Comparison of ENCODE assay signal across 8 mouse cellular contexts in genomic region chr9:8042338-8043043, GRCm38 (mm10). TPM values are rescaled to one million over a fixed set of nuclear protein-coding genes. Genes with fewer than 3 reads are reported as not detected.
DNase-seq lines count a peak whose midpoint lies in the region; ATAC-seq and TF ChIP-seq lines count a peak whose summit lies in the region.

TSS of gene Cfap300 (minus strand) at chr9:8042823.

- no peaks in the 10 kb centered on the region for H3K79me2 ChIP-seq in myocyte (ENCODE audit: control insufficient read depth, insufficient read depth)

- ATAC-seq in heart, embryonic 12.5 days (ENCODE audit: insufficient number of reproducible peaks, low FRiP score): peak; percentile 96
- ATAC-seq in kidney, embryonic 16.5 days (ENCODE audit: low FRiP score, low TSS enrichment): peak; percentile 98

- H3K9me3 ChIP-seq in heart, embryonic 12.5 days (replicated peaks): no peaks in the 10 kb centered on the region
- H3K9me3 ChIP-seq in kidney, embryonic 16.5 days (ENCODE audit: low read length): no peaks in the 10 kb centered on the region

- H3ac ChIP-seq in myocyte (ENCODE audit: control insufficient read depth, insufficient read length): peak within 1 kb of the TSS; percentile 51

- no peaks in the 10 kb centered on the region for H3K27me3 ChIP-seq in heart, embryonic 12.5 days (replicated peaks)
- H3K27me3 ChIP-seq in kidney, embryonic 16.5 days (ENCODE audit: insufficient read depth, low read length): no peaks in the 10 kb centered on the region
- H3K27me3 ChIP-seq in myocyte (ENCODE audit: control insufficient read depth, insufficient read depth, insufficient read length): no peaks in the 10 kb centered on the region

- peak within 1 kb of the TSS; percentile 75 for H3K9ac ChIP-seq in heart, embryonic 12.5 days
- peak within 1 kb of the TSS; percentile 76 for H3K9ac ChIP-seq in kidney, embryonic 16.5 days (replicated peaks; ENCODE audit: low read length)

- no peaks in the 10 kb centered on the region for H3K36me3 ChIP-seq in heart, embryonic 12.5 days
- H3K36me3 ChIP-seq in kidney, embryonic 16.5 days (ENCODE audit: insufficient read depth, low read length): no peaks in the 10 kb centered on the region
- H3K36me3 ChIP-seq in myocyte (ENCODE audit: control insufficient read depth, insufficient read depth): no peaks in the 10 kb centered on the region

- peak; percentile 91 for DNase-seq in CD4-positive helper T cell, adult 2 months (ENCODE audit: low read depth, low spot score)
- peak; percentile 65 for DNase-seq in c-Kit-negative CD71-positive TER-119-positive erythroid progenitor cells, embryonic 14.5 days (ENCODE audit: low read depth, low spot score)
- DNase-seq in fat pad, adult 2 months (ENCODE audit: extremely low read depth, low read depth, low spot score): peak; percentile 46
- peak; percentile 93 for DNase-seq in liver
- DNase-seq in spleen, postnatal 4 days (ENCODE audit: low spot score in 2 of 2): peak; percentile 80 to 88

- peak; percentile 52 for TF ChIP-seq POLR2A in myocyte (IDR thresholded peaks at IDR 0.05; ENCODE audit: insufficient read length, low read depth)

- WGBS in heart, embryonic 12.5 days: under 1% methylated on average over 39 of the region's 39 CpGs
- WGBS in kidney, embryonic 16.5 days: under 1% methylated on average over 39 of the region's 39 CpGs

- H3K27ac ChIP-seq in heart, embryonic 12.5 days (ENCODE audit: poor library complexity, severe bottlenecking): peak within 1 kb of the TSS; percentile 74
- H3K27ac ChIP-seq in kidney, embryonic 16.5 days (ENCODE audit: low read length): peak within 1 kb of the TSS; percentile 66

- H3K4me1 ChIP-seq in heart, embryonic 12.5 days (replicated peaks): peaks cover 4% of the 10 kb centered on the region
- H3K4me1 ChIP-seq in kidney, embryonic 16.5 days (ENCODE audit: insufficient read depth, low read length): peaks cover 8% of the 10 kb centered on the region

- H3K4me3 ChIP-seq in heart, embryonic 12.5 days: peak within 1 kb of the TSS; percentile 74
- peak within 1 kb of the TSS; percentile 86 for H3K4me3 ChIP-seq in kidney, embryonic 16.5 days (ENCODE audit: low read length)
- H3K4me3 ChIP-seq in myocyte: peak within 1 kb of the TSS; percentile 25

- H3K4me2 ChIP-seq in heart, embryonic 12.5 days: peak within 1 kb of the TSS; percentile 76
- H3K4me2 ChIP-seq in kidney, embryonic 16.5 days (replicated peaks; ENCODE audit: low read depth, low read length): peak within 1 kb of the TSS; percentile 59
- peak within 1 kb of the TSS; percentile 69 for H3K4me2 ChIP-seq in myocyte (ENCODE audit: low read depth)

TF ChIP-seq in myocyte, 11 proteins besides CTCF, POLR2A, EP300 and RAD21:
- no peak for TF ChIP-seq MYOD1 (IDR thresholded peaks at IDR 0.05; ENCODE audit: control insufficient read depth in 1 of 3, insufficient read length in 2 of 3, low read depth in 2 of 3)
- no peak for TF ChIP-seq MYOG (IDR thresholded peaks at IDR 0.05; ENCODE audit: control insufficient read depth in 1 of 3, insufficient read depth in 1 of 3, insufficient read length in 2 of 3, low read depth in 2 of 3)
- no peak for TF ChIP-seq POLR2AphosphoS2 (IDR thresholded peaks at IDR 0.05; ENCODE audit: insufficient read length, low read depth)
- no peak for TF ChIP-seq USF1 (IDR thresholded peaks at IDR 0.05; ENCODE audit: low read depth)
- no peak for TF ChIP-seq TCF3 (IDR thresholded peaks at IDR 0.05; ENCODE audit: insufficient read length, low read depth)
- no peak for TF ChIP-seq E2F4 (IDR thresholded peaks at IDR 0.05; ENCODE audit: insufficient read depth)
- TF ChIP-seq REST (IDR thresholded peaks at IDR 0.05; ENCODE audit: insufficient read depth, insufficient read length): no peak
- no peak for TF ChIP-seq TCF12 (IDR thresholded peaks at IDR 0.05; ENCODE audit: insufficient read depth, poor library complexity, severe bottlenecking)
- no peak for TF ChIP-seq SRF (IDR thresholded peaks at IDR 0.05; ENCODE audit: control insufficient read depth, insufficient read length, low read depth)
- no peak for TF ChIP-seq CEBPB (IDR thresholded peaks at IDR 0.05; ENCODE audit: insufficient read depth, poor library complexity, severe bottlenecking)
- TF ChIP-seq MAX (IDR thresholded peaks at IDR 0.05; ENCODE audit: low read depth): no peak
TF ChIP-seq in myocyte: peak in this region for 0.

RNA-seq across cellular contexts. Expression of gene Cfap300, which starts in this region (rescaled TPM):
- 7.4 TPM in 2 replicates for polyA plus RNA-seq in heart, embryonic 12.5 days (2016; fragmentation: Nextera tagmentation; extraction: Ambion mirVana)
- 13.0 and 14.3 TPM in 2 replicates for polyA plus RNA-seq in kidney, embryonic 16.5 days (2015; fragmentation: Nextera tagmentation; extraction: Ambion mirVana)
- 0.84 TPM for polyA plus RNA-seq in myocyte (2012; fragmentation: generic; extraction: Trizol)

Comparison
In these comparisons a context has a peak if more than half of its experiments do, and no peak if none do; other contexts are left out.
1. Peak in every context shown above with its lines: DNase-seq, ATAC-seq, H3K4me3 ChIP-seq and H3K27ac ChIP-seq.
2. H3K4me3 ChIP-seq: peak in every context shown above with its lines; median percentile 86 in kidney, embryonic 16.5 days; 74 in heart, embryonic 12.5 days; 25 in myocyte.